Mouse (Mus musculus): ENCODE data around the gene Hs6st1. TPM values are rescaled to one million over a fixed set of nuclear protein-coding genes. Genes with fewer than 3 reads are reported as not detected.
A peak's percentile ranks its signal among the peaks of the same experiment; 100 is the strongest.

The Hs6st1 gene
- total RNA-seq, 1 experiment from 2014 or later: 89.0 TPM

DNA sequence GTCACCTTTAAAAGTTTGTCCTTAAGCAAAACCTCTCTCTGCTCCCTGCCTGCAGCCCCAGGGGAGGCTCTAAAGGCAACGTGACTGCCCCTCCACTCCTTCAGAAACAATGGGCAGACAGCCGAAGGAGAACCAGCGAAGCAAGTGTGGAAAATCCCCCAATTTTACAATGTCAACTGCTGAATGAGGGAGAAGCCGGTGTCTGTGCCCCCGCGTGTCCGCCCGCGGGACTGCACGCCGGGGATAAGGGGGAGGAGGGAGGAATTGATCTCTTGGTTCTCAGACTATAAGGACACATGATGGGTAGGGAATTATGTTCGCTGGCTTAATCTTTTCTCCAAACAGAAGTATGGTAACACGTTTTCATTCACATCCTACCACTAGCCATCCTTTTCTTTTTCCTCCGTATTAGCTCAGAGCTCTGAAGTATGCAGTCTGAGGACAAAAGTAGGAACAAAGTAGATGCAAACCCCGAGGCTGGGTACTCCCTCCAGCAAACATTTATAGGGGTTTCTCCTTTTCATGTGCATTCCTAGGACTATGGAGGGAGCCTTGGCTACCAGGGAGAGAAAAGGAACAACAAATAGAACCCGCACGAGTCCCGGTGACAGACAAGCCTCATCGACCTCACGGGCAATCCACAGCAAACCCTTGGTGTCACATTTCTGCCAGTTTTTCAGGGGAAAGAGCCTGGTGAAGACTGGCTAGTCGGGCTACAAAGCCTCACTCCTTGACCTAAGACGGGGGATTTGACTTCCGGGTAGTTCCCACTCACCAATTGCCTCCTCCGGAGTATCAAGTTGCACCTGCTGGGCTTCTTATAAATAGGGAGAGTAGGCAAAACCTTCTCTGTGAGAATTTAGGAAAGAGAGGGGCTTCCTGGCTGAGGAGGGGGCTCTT is 3.1 kb upstream of the Hs6st1 start:
- DNase-seq: peak; percentile 96

DNA sequence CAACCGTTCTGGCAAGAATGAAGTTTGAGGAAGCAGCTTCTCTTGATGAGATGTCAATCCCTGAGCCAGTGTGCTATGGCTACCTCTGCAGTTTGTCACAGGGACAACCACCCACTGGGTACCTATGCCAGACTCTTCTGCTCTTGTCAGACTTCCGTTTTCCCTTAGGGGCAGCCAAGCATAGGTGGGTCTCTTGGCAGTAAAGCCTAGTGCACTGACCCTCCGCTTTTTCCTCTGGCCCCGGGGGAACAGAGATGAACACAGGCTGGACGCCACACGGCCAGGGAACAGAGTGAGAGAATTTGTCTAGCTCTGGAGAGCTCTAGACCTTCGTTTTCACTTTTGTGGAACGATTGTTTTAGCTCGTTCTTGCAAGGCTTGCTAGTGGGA is 2.4 kb upstream of the Hs6st1 start:
- no peak for DNase-seq

DNA sequence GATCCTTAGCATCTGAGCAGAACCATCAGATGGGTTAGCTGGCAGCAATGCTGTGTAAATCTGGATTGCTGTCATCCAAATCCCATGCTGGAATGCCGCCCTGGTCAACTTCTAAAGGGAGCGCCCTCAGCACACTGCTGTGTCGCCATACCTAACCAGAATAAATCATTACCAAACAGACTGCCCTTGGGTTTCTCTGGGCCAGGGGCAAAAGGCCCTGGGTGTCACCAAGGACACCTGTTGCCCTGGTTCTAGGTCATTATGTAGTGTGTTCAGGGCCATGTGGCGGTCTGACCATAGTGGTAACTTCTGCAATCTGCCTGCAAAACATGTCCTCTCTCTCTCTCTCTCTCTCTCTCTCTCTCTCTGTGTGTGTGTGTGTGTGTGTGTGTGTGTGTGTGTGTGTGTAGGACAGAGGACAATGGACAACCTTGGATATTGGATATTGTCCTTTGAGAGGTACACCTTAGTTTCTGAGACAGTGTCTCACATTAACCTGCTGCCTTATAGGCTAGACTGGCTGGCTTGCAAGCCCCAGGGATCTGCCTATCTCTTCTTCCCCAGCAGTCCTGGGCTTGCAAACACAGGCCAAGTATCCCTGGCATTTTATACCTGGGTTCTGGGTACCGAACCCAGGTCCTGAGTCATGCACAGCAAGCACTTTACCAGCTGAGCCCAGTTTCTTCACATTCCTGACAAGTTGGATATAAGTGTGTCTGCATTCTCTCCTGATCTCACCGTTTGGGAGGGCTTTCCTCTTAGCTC is 1.8 kb upstream of the Hs6st1 start:
- peak; percentile 68 for DNase-seq

DNA sequence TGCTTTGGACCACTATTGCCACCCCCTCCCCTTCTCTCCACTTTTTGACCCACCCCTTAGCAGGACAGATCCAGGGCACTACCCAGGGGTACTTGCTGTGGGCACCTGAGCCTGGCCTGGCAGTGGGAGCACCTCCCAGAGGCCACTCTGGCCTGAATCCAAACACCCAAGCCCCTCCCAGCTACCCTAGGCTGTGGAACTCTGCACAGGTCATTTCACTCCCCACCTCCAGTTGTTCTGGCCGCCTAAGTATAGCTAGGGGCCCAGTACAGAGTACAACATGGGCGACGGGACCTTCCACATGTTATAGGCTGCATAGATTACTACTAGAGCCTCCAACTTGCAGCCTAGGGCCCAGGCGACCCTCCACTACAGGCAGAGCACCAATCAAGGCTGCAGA is 999 bp upstream of the Hs6st1 start:
- DNase-seq: no peak

DNA sequence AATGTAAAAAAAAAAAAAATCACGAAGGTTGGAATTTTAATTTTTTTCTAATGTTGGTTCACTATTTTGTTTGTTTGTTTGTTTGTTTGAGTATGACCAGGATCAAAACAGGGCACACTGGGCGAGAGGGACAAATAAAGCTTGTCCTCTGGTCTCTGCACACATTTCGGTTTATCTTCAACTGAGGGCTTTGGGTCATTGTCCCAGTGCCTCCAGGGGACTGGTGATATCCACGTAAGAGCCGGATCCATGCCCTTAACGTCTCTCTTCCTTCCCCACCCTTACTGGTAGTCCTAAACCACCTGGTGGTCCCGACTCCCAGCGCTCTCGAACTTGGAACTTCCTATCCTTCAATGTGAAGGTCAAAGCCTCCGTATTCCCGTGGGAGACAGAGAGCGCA is 589 bp upstream of the Hs6st1 start:
- DNase-seq: no peak

DNA sequence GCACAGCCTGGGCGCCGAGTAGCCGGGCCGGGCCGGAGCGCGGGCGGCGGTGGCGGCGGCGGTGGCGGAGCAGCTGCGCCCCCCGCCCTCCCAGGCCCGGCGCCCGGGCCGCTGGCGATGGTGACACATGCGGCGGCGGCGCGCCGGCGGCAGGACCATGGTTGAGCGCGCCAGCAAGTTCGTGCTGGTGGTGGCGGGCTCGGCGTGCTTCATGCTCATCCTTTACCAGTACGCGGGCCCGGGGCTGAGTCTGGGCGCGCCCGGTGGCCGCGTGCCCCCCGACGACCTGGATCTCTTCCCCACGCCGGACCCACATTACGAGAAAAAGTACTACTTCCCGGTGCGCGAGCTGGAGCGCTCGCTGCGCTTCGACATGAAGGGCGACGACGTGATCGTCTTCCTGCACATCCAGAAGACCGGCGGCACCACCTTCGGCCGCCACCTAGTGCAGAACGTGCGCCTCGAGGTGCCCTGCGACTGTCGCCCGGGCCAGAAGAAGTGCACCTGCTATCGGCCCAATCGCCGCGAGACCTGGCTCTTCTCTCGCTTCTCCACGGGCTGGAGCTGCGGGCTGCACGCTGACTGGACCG is 426 bp downstream of the Hs6st1 start:
- peak; percentile 78 for DNase-seq

DNA sequence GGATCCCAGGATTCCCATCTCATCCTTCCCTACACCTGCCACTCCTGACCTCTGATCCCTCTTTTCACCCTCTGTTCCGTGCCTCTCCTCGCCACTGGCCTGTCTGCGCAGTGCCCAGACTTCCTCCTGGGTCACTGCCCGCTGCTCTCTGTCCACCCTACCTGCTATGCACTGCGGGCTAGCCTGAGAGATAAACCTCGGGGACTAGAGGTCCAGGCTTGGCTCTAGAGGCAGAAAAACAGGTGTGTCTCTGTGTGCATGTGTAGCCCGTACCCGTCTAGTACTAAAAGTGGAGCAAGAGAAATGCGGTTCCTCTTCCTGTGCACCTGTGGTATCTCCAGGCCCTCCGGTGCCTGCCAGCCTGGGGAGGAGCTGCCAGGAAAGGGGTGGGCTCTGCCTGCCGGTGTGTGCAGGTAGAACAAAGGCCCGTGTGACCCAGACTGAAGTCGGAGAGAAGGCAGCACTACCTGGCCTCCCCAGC is 1.1 kb downstream of the Hs6st1 start:
- DNase-seq: no peak

DNA sequence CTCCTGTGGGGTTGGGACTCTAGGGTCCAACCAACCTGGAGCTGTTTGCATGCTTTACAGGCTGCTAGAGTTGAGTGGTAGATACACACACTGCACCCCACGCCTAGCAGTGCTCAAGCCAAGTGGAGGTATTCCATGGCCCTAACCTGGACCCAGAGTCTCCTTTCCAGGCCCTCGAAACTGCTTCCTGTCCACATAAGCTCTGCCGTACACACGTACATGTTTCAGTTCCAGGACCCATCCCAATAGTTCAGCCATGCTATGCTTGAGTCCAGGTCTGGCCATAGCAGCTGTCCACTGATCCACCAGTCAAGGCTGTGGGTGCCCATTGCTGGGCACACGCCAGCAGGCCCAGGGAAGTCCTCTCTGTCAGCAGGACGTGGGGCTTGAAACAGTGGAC is 2.0 kb downstream of the Hs6st1 start:
- DNase-seq: no peak

DNA sequence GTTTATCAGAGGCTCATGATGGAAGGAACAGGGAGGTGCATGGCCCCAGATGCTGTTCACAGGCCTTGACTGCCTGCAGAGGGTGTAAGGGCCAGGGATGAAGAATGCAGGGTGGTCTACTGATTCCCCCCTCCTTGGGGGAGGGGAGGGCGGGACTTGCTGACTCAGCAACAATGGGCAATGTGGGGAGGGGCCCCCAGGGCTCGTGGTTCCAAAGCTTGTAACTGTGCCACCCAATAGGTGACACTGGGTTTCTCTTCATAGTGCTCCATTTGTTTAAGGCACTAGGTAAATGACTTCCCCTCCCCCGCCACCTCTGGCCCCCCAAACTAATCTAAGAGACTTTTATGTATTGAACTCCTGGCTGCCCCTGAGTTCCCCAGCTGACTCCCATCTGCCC is 2.5 kb downstream of the Hs6st1 start:
- no peak for DNase-seq

DNA sequence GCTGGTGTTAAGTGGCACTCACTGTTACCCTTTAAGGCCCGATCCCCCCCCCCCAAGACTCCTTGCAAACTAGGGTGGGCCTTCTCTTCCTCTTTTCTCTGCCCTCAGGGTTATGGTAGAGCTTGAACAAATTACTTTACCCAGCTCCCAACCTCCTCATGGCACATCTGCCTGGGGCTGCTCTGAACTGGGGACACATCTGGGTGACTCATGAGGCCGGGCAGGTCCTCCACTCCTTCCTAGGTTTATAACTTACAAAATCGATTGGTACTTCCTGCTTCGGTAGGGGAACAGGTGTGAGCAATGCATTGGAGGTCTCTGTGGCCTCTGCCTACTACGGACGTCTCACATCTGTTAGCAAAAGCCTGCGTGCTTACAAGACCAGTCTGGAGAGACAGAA is 3.0 kb downstream of the Hs6st1 start:
- DNase-seq: no peak

DNA sequence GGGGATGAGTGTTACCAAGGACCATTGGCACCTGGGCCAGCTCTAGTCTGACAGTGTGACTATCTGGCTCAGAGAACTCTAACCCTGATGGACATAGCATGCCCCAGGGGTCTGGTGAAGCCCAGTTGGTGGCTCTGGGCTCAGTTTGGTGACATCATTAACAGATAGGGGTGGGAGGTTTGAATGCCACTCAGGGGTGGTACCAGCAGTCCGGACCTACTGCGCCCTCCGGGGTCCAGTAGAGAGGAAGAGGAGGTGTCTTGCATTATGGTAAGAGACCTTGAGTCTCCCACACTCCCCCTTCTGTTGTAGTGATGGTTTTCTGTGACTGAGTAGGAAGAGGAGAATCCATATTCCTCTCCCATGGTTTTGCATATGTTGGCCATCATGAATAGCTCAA is 3.4 kb downstream of the Hs6st1 start:
- DNase-seq: no peak

DNA sequence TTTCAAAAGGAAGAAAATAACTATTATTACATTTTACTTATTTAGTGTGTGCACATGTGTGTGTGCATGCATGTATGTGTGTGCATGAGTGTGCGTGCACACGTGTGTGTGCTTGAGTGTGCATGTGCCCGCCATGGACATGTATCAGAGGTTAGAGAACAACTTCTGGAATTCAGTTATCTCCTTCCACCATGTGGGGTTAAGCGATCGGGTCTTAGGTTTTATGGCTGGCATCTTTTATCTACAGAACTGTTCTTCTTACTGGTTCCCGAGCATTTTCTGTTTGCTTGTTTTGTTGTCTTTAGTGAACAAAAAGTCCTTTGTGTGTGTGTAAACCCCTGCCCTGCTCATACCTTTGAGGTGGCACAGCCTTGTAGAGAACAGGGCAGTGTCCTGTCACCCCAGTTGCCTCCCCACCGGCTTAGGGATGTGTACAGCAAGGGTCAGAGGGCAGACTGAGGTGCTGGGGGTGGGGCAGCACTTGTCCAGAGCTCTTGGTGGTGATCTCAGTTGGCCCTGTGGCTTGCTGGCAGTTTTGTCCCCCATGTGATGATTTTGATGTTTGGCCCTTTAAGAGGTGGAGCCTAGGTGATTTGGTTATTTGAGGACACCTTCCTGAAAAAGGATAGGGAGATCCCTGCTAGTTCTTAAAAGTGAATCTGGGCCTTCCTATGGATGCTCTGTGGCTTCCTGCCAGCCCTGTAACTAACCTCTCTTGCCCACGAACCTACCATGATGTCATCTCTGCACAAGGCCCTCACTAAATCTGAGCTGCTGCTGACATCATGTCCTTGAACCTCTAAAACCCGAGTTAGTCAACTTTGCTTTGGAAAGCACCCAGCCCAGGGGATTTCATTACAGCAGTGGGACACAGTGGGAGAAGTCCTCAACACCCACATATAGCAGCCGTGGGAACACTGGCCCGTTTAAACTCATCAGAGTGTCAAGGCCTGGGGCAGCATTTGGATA is 4.7 kb downstream of the Hs6st1 start:
- peak; percentile 80 for DNase-seq

DNA sequence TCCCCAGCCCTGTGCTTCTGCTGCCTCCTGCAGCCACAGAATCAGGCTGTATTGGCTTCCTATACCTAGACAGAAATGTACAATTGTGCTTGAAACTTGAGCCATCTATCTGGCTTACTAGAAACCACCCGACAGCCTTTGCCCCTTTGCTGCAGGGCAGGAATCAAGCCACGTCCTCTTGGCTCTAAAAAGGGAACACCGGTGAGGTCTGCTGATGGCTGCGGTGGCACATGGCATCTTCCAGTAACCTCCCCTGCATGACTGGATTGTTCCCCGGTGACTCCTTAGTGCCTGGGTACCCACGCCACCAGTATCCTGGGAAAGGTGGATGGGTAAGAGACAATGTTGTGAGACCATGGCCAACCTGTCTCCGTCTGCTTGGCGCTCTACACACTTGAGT is 5.4 kb downstream of the Hs6st1 start:
- DNase-seq: no peak

DNA sequence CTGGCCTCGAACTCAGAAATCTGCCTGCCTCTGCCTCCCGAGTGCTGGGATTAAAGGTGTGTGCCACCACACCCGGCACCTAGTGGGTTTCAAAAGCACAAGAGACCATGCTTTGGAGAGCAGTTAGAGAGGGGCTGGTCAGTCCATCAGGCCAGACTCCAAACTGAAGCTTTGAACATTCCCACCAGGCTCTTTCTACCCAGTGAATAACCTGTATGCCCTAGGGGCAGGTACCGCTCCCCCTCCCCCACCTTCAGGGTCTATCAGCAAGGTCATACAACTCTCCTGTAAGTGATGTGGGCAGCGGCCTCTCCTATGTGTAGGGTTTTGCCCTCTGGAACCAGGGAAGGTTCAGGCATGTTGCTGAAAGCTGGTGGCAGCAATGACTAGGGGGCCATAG is 6.0 kb downstream of the Hs6st1 start:
- DNase-seq: no peak

DNA sequence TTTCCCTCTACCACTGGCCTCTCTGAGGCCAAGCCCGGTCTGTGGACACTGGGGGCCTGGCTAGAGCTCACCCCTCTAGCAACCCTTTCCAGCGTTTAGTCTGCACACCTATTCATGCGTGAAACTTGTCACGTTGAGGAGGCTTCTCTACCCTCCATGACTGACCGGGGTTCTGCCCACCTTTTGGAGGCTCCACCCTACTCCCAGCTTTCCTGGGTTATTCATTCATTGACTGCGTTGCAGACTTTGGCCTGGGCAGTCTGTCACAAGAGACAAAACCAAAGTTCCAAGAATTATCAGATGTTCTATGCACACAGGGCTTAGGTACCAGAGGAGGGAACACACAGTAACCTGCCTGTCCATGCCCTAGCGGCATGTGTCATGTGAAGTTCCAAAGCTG is 6.8 kb downstream of the Hs6st1 start:
- DNase-seq: no peak

DNA sequence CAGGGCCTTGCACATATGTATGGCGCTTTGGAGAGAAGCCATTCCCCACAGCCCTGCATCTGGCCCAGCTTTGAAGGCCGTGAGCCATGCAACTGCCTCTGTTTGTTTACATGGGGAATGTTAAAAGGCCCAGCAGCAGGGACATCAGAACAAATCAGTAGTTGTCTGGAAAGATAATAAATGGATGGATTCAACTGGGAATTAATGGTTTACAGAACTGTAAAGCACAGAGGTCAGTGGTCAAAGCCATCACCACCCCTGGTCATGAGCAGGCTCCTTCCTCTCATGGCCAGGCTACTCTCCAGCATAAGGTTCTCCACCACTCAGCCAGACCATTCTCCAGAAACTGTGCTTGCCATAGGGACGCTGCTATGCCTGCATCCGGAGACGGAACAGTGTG is 7.5 kb downstream of the Hs6st1 start:
- DNase-seq: no peak

DNA sequence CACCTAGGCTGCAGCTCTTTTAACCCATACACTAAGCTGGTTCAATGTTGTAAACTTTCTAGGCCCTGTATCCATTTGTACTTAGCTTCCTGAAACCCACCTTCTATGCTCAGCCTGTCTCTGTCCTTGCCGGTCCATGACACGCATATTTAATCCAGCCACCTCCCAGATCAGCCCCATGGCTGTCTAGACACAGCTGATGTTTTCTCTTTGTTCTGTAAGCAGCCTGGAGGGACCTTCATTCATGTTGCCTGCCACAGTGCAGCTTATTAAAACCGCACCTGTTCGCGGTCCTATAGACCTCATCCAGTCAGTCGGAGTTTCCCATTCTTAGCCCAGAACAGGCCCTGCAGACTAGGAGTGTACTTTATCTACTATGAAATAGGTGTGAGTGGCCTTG is 8.9 kb downstream of the Hs6st1 start:
- no peak for DNase-seq

DNA sequence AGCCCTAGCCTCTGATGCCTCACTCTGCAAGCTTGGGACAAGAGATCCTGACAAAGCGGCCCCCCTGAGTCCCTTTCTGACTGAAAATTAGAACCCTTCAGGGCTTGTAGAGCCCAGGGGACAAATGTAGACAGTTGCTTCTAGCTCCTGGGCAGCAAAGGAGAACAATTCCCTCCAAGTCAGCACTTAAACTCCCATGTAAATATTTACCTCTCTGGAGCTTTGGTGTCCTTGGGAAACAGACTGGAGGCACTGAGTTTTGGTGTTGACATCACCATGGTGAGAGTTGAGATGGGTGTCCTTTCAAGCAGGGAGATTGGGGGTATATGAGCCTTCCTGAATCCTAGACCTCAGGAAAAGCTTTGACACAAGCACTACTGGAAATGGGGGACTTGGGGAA is 10.1 kb downstream of the Hs6st1 start:
- DNase-seq: no peak

DNA sequence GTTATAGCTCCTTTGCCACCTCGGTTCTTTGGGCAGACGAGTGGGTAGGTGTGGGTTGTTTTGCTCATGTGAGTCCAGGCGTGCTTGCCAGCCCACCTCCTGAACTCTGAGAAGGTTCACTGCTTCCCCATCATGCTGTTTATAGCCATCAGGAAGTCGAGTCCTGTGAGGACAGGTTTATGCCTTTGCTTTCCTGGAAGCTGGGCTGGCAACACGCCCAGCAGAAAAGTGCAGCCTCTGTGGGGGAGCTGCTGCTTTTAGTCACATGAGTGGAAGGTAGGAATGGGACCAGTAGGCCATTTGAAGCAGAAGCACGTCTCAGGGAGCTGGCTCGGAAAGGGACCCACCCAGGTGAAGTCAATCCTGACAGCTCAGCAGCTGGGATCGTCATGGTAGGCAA is 11.5 kb downstream of the Hs6st1 start:
- peak; percentile 48 for DNase-seq

DNA sequence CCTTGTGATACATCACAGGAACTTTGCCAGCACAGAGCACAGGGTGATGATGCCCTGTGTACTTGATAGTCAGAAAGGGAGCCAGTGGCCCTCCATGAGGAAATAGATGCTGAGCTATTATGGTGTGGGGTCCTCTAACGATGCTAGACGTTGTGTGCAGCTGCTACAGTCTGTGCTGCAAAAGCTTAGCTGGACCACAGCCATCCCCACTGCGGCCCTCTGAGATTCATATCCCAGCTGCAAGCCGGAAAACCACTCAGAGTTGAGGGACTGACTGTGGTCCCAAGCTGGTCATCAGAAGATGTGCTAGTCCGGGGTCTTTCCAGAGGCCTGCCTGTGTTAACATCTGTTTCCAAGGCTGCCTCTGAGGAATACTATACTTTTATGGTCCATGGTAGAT is 12.8 kb downstream of the Hs6st1 start:
- no peak for DNase-seq

DNA sequence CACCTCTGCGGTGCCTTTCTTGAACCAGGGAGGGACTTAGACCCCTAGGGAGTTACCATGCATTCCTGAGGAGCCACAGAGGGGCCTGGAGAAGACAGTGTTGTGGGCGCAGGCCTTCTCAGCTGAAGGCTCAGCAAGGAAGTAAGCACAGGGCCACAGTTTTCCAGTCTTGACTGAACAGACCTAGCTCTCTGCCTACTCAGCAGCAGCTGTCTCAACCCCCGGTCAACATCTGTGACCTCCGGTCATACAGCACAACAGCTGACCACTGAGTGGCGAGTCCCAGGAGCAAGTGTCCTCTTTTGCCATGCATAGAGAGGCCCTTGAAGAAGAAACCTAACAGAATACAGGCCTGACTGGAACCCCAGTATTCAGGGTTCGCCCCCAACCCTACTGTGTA is 14.0 kb downstream of the Hs6st1 start:
- DNase-seq: no peak

DNA sequence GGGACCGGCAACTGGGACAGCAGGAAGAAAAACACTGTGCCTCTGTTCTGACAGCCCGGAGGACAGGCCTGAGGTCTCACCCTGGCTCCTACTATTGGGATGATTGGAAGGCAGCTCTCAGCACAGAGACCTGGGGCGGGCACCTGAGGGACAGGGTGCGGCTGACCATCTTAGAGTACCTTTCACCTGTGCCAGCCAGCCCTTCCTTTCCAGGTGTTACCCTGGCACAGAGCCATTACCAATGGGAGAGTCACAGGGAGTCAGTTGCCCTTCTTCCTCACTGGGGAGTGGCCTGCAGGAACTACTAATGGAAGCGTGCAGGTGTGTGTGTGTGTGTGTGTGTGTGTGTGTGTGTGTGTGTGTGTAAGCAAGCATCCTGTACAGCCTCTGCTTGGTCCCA is 15.4 kb downstream of the Hs6st1 start:
- DNase-seq: no peak

Measured in adrenal gland, postnatal 14 days (tissue).